Comparison of ENCODE assay signal across 9 mouse cellular contexts in genomic region chr5:112643533-112644272, GRCm38 (mm10).
A peak's percentile ranks its signal among the peaks of the same experiment; 100 is the strongest.
DNase-seq lines count a peak whose midpoint lies in the region; ATAC-seq and TF ChIP-seq lines count a peak whose summit lies in the region.
"Had no signal": no experiment of that assay in that cellular context is flagged by ENCODE, and none has a peak within 500 bp of the region (broad histone marks: within the 10 kb centered on the region; RNA-seq: fewer than 3 reads in every experiment).

No protein-coding gene starts in this region.

- H3K4me1 ChIP-seq in liver, postnatal 0 days (ENCODE audit: insufficient read depth), result no peaks in the 10 kb centered on the region
- no peaks in the 10 kb centered on the region for H3K4me1 ChIP-seq in liver, embryonic 11.5 days (replicated peaks; ENCODE audit: control insufficient read depth, insufficient read depth, low read length)
- peaks cover 39% of the 10 kb centered on the region for H3K4me1 ChIP-seq in forebrain, embryonic 10.5 days
- H3K4me1 ChIP-seq in neural tube, embryonic 14.5 days (ENCODE audit: control insufficient read depth, insufficient read depth, low read length), result 0 out of 2 replicates have a peak, but pooled peaks cover 3% of the 10 kb centered on the region

- no peaks in the 10 kb centered on the region for H3K9me3 ChIP-seq in liver, postnatal 0 days (ENCODE audit: low read length)
- H3K9me3 ChIP-seq in liver, embryonic 11.5 days (ENCODE audit: control insufficient read depth, low read length), result peaks cover 3% of the 10 kb centered on the region; the same call in 1 of the 2 replicates
- H3K9me3 ChIP-seq in forebrain, embryonic 10.5 days, result peaks cover 26% of the 10 kb centered on the region
- H3K9me3 ChIP-seq in neural tube, embryonic 14.5 days (ENCODE audit: control insufficient read depth, low read length), result no peaks in the 10 kb centered on the region

- no peaks in the 10 kb centered on the region for H3K36me3 ChIP-seq in liver, postnatal 0 days (replicated peaks; ENCODE audit: insufficient read depth, low read length)
- no peaks in the 10 kb centered on the region for H3K36me3 ChIP-seq in liver, embryonic 11.5 days (ENCODE audit: control insufficient read depth, insufficient read depth, low read length)
- H3K36me3 ChIP-seq in forebrain, embryonic 10.5 days (replicated peaks), result no peaks in the 10 kb centered on the region
- H3K36me3 ChIP-seq in neural tube, embryonic 14.5 days (ENCODE audit: control insufficient read depth, insufficient read depth, low read length), result no peaks in the 10 kb centered on the region

- H3K27me3 ChIP-seq in liver, postnatal 0 days (ENCODE audit: insufficient read depth, low read length), result 0 out of 2 replicates have a peak, but pooled peaks cover 2% of the 10 kb centered on the region
- no peaks in the 10 kb centered on the region for H3K27me3 ChIP-seq in liver, embryonic 11.5 days (replicated peaks; ENCODE audit: control insufficient read depth, insufficient read depth, low read length)
- H3K27me3 ChIP-seq in forebrain, embryonic 10.5 days (ENCODE audit: poor library complexity, severe bottlenecking), result peaks cover 26% of the 10 kb centered on the region
- H3K27me3 ChIP-seq in neural tube, embryonic 14.5 days (ENCODE audit: control insufficient read depth, insufficient read depth, low read length), result no peaks in the 10 kb centered on the region

- H3K9ac ChIP-seq in liver, postnatal 0 days (replicated peaks), result no peak overlapping the region
- H3K9ac ChIP-seq in liver, embryonic 11.5 days (ENCODE audit: low read depth, low read length), result no peak overlapping the region
- H3K9ac ChIP-seq in neural tube, embryonic 14.5 days (replicated peaks; ENCODE audit: low read depth, low read length), result no peak overlapping the region

- ATAC-seq in liver, postnatal 0 days, result no peak
- ATAC-seq in liver, embryonic 11.5 days (replicated peaks; ENCODE audit: low FRiP score), result no peak
- ATAC-seq in neural tube, embryonic 14.5 days (ENCODE audit: low read depth), result peak; percentile 76

- WGBS in liver, postnatal 0 days (ENCODE audit: insufficient replicate concordance), result 47% methylated on average over 20 of the region's 20 CpGs
- 44% methylated on average over 20 of the region's 20 CpGs for WGBS in liver, embryonic 11.5 days
- WGBS in forebrain, embryonic 10.5 days, result 27% methylated on average over 20 of the region's 20 CpGs
- 25% methylated on average over 19 of the region's 20 CpGs for WGBS in neural tube, embryonic 14.5 days

- no peak for TF ChIP-seq EP300 in liver, postnatal 0 days (IDR thresholded peaks at IDR 0.05; ENCODE audit: low read depth)

- no peak overlapping the region for H3K4me3 ChIP-seq in liver, postnatal 0 days (ENCODE audit: low read depth, low read length)
- H3K4me3 ChIP-seq in liver, embryonic 11.5 days (ENCODE audit: low read depth, low read length), result no peak overlapping the region
- H3K4me3 ChIP-seq in forebrain, embryonic 10.5 days, result peak overlapping the region; percentile 30
- no peak overlapping the region for H3K4me3 ChIP-seq in neural tube, embryonic 14.5 days (ENCODE audit: low read depth, low read length)
- H3K4me3 ChIP-seq: left cerebral cortex, adult 2 months had no signal

- no peak overlapping the region for H3K4me2 ChIP-seq in liver, postnatal 0 days (ENCODE audit: low read depth, low read length)
- H3K4me2 ChIP-seq in liver, embryonic 11.5 days, result no peak overlapping the region
- peak overlapping the region; percentile 11; the same call in 1 of the 2 replicates for H3K4me2 ChIP-seq in neural tube, embryonic 14.5 days (ENCODE audit: low read depth, low read length)

- TF ChIP-seq CTCF in liver, postnatal 0 days (IDR thresholded peaks at IDR 0.05; ENCODE audit: low read depth), result no peak

- DNase-seq in liver, postnatal 0 days, result peak; percentile 19
- no peak for DNase-seq in liver, embryonic 11.5 days (ENCODE audit: low spot score)
- peak; percentile 78 for DNase-seq in forebrain, embryonic 10.5 days (ENCODE audit: extremely low spot score, low spot score)
- DNase-seq in lung, adult 18-20 months, result peak; percentile 43 to 57
- no peak for DNase-seq in kidney, postnatal 36 days
- no peak for DNase-seq in urinary bladder, postnatal 25 days (ENCODE audit: low spot score)
- no peak for DNase-seq in thymus, postnatal 25 days

- no peak overlapping the region for H3K27ac ChIP-seq in liver, postnatal 0 days (ENCODE audit: low read depth)
- H3K27ac ChIP-seq in liver, embryonic 11.5 days (ENCODE audit: low read depth, low read length), result no peak overlapping the region
- peak overlapping the region; percentile 89 for H3K27ac ChIP-seq in forebrain, embryonic 10.5 days
- no peak overlapping the region for H3K27ac ChIP-seq in neural tube, embryonic 14.5 days (ENCODE audit: low read depth, low read length)
- H3K27ac ChIP-seq: left cerebral cortex, adult 2 months had no signal

Comparison
In these comparisons a context has a peak if more than half of its experiments do, and no peak if none do; other contexts are left out.
1. DNase-seq: peak in liver, postnatal 0 days (single experiment), forebrain, embryonic 10.5 days (single experiment) and lung, adult 18-20 months (2 of 2); none in liver, embryonic 11.5 days (single experiment), kidney, postnatal 36 days (0 of 2), urinary bladder, postnatal 25 days (single experiment) and thymus, postnatal 25 days (single experiment).